Mouse (Mus musculus): Measurements from ENCODE around the gene Pycr1. TPM values are rescaled to one million over a fixed set of nuclear protein-coding genes. Genes with fewer than 3 reads are reported as not detected.

Gene Pycr1
- total RNA-seq, 4 experiments from 2014 or later: 3.7 to 5.3 (median 4.8) TPM

DNA sequence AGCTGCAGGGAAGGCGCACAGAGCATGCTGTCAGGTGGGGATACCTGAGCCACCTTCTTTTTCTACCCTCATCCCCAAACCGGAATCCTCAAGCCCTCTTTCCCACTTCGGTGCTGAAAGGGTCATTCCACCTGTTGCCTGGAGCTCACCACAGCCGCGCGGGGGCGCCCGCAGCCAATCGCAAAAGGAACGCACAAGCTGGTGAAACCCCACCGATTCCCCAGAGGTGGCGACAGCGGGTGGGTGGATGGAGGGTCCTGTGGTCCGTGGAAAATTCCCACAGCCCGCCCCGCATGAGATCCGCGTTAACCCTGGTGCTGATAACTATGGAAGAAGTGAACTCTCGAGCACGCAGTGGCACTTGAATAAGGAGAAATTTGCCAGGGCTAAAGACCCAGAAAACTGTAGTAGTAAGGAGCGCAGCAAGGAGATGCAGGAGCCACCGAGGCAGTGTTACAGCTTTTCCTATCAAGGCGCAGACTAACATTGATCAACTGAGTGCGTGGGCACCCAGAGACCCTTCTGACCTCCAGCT is 15.4 kb upstream of the Pycr1 start:
- DNase-seq (ENCODE audit: low spot score in 2 of 2): peak; percentile 65 to 67

DNA sequence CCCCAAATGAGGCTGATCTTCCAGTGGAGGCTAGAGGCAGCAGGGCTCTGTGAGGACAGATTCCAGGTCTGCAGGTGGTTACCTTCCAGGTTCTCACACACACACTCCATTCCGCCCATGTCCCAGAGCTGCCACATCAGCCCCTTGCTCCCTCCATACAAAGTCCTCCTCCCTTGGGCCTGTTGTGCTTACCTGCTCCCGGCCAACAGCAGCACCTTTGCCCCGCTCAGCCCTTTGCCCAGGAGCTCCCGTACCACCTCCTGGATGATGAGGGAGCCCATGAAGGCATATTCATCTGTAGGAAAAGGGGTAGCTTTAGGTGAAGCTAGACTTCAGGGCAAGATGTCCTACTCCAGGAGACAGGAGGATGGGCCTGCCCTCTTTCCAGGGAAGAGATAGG is 13.7 kb upstream of the Pycr1 start:
- no peak for DNase-seq (ENCODE audit: low spot score in 2 of 2)

- DNase-seq (ENCODE audit: low spot score in 2 of 2): no peak
These were observed 11.2 kb upstream of the Pycr1 start for GRCm38 (mm10) chr11:120654741-120655140.

DNA sequence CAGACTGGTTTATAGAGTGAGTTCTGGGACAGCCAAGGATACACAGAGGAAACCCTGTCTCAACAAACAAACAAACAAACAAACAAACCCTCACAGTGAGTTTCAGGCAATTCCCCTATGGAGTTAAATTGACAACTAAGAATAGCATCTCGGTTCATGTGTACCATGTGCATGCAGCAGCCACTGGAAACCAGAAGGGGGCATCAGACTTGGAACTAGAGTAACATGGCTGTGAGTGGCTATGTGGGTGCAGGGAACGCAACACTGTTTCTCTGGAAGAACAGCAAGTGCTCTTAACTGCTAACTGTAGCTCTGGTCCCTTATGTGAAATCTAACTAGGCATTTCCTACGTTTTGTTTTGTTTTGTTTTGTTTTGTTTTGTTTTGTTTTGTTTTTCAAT is 8.3 kb upstream of the Pycr1 start:
- DNase-seq (ENCODE audit: low spot score in 2 of 2): no peak

GRCm38 (mm10) chr11:120648001-120648476 is 4.5 kb upstream of the Pycr1 start, which contains the start of gene Myadml2:
Gene Myadml2, minus strand, starts transcription at chr11:120648158.
- DNase-seq (ENCODE audit: low spot score in 2 of 2): peak; percentile 50 to 65

DNA sequence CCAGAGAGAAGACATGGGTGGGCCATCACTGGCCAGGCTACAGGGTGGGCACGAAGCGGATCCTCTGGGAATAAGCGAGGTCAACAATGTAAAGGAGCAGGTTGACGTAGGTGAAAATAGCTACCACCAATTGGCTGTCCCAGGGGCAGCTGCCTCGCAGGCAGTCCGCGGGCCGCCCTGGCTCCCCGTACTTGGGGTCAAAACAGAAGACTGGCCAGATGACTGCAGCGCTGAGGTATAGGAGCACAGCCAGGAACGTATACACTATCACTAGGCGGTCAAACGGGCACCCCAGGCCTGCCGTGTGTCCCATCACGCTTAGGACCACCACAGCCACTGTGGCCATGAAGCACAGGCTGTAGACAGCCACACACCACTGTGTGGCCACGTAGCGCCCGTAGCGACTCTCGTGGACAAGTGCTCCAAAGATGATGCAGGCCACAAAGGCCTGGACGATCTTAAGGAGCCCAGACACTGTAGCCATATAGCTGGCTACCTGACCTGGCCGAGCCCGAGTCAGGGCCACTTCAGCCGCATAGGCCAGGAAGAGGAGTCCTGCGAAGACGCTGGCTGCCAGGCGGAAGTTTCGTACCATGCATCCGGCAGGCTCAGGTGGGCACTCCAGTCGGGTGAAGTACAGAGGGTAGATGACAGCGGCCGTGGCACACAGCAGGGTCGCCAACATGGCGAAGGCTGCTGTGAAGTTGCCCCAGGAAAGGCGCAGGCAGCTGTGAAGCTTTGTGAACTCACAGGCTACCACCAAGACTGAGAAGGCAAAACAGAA is 3.7 kb upstream of the Pycr1 start:
- no peak for DNase-seq (ENCODE audit: low spot score in 2 of 2)

- DNase-seq (ENCODE audit: low spot score in 2 of 2): no peak
These were observed 499 bp downstream of the Pycr1 start for GRCm38 (mm10) chr11:120642939-120643600.

GRCm38 (mm10) chr11:120641869-120642268 is 1.7 kb downstream of the Pycr1 start:
- DNase-seq (ENCODE audit: low spot score in 2 of 2): no peak

- no peak for DNase-seq (ENCODE audit: low spot score in 2 of 2)
These were observed 2.3 kb downstream of the Pycr1 start for GRCm38 (mm10) chr11:120641255-120641654.

- DNase-seq (ENCODE audit: low spot score in 2 of 2): no peak
These were observed 8.8 kb downstream of the Pycr1 start for GRCm38 (mm10) chr11:120634810-120635209.

- peak; percentile 87 to 94 for DNase-seq (ENCODE audit: low spot score in 2 of 2)
These were observed 9.8 kb downstream of the Pycr1 start, which contains the start of gene Mafg for GRCm38 (mm10) chr11:120633520-120634343. Gene Mafg, minus strand, starts transcription at chr11:120633600.

GRCm38 (mm10) chr11:120632559-120633519 is 10.7 kb downstream of the Pycr1 start:
- peak; percentile 67 to 78 for DNase-seq (ENCODE audit: low spot score in 2 of 2)

GRCm38 (mm10) chr11:120631726-120632448 is 11.7 kb downstream of the Pycr1 start:
- no peak for DNase-seq (ENCODE audit: low spot score in 2 of 2)

DNA sequence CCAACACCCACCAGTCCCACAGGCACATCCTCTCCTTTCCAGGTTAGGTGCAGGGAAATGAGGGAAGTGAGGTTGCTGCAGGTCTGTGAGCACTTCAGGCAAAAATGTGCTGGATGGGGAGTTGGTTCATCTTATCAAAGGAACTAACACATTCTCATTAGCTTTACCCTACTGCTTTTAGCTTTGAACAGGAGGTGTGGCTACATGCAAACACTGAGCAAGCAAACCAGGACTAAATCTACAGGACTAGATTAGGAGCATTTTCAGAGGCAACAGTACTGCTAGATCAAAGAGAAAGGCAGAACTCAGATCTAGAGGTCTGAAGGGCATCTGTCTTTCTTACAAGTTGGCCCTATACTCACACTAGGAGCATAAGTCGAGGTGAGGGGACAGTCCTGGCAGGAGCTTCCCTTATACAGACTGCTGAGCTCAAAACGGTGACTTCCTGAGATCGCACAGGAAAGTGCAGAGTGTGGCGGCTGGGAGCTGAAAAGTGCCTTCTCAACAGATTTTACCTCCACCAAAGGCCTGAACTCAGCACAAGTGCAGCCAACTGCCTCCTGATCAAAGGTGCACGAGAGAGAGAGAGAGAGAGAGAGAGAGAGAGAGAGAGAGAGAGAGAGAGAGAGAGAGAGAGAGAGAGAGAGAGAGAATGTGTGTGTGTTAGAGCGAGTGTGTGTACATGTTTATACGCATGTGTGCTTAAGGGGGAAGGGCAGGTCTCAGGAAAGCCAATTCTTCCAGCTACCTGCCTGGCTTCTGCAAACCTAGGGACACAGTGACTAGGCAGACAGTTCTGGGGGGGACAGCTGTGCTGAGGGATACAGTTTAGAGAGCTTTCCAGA is 12.5 kb downstream of the Pycr1 start:
- no peak for DNase-seq (ENCODE audit: low spot score in 2 of 2)

- no peak for DNase-seq (ENCODE audit: low spot score in 2 of 2)
These were observed 13.1 kb downstream of the Pycr1 start for GRCm38 (mm10) chr11:120630401-120630871.

DNA sequence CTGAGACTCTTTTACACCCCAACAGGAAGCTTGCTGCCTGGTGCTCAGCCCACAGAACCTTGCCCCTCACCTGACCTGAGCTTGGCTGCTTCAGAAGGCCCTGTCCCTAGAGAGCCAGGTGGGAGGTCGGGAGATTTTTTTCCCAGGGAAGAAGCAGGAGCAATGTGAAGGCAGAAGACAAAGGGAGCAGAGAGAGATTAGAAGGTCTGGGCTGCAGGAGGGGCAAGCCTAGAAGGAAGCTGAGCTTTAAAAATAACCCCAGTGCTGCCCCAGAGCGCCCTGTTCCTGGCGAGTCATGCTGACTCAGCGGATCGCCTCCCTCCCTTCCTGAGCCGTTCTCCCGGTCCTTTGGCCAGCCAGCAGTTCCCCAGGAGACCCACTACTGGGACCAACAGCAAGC is 13.7 kb downstream of the Pycr1 start:
- DNase-seq (ENCODE audit: low spot score in 2 of 2): peak; percentile 57 to 71

DNA sequence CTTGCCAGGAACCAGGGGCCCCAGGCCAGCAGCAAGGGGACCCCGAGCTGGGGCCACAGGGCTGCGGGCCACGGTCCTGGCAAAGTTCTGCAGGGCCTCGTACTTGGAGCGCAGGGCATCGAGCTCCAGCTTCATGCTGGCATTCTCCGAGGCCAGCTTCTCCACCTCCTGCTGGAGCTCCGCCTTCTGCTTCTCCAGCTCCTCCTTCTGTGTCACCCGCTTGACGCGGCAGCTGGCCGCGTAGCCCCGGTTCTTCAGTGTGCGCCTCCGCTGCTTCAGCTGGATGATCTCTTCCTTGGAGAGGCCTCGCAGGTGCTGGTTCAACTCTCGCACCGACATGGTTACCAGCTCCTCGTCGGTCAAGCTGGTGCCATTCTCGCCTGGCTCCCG is 14.2 kb downstream of the Pycr1 start:
- DNase-seq (ENCODE audit: low spot score in 2 of 2): peak in 1 of 2 experiments; percentile 54

- no peak for DNase-seq (ENCODE audit: low spot score in 2 of 2)
These were observed 14.8 kb downstream of the Pycr1 start for GRCm38 (mm10) chr11:120628601-120629340.

Measured in gastrocnemius, adult 8-10 months (tissue).